Mouse (Mus musculus) kidney, embryonic 16.5 days (tissue): Measurements from ENCODE around the gene Exosc1. TPM values are rescaled to one million over a fixed set of nuclear protein-coding genes. Genes with fewer than 3 reads are reported as not detected.
A peak's percentile ranks its signal among the peaks of the same experiment; 100 is the strongest.

ENCODE experiments used
- ATAC-seq: fragments of 200-750 bp; cut with Nextera tagmentation; 2 replicates; pipeline ENCODE4 v1.8.0; 2017; ENCODE audit warnings: moderate TSS enrichment; ENCODE audit not compliant: low FRiP score, low TSS enrichment
- H3K27ac ChIP-seq: fragments of 300-500 bp; sonication (generic); 2 replicates; pipeline ENCODE4 v1.5.1; 2014; ENCODE audit warnings: low read length
- H3K27me3 ChIP-seq: fragments of 300-500 bp; sonication (generic); 2 replicates; pipeline ENCODE4 v1.6.1; 2014; ENCODE audit warnings: low read length, control low read depth, mixed read lengths; ENCODE audit not compliant: insufficient read depth
- H3K36me3 ChIP-seq: fragments of 300-500 bp; sonication (generic); 2 replicates; pipeline ENCODE4 v1.6.1; 2014; ENCODE audit warnings: low read length, control low read depth, mixed read lengths; ENCODE audit not compliant: insufficient read depth
- H3K4me1 ChIP-seq: fragments of 300-500 bp; sonication (generic); 2 replicates; pipeline ENCODE4 v1.6.1; 2014; ENCODE audit warnings: low read length, control low read depth, mixed read lengths; ENCODE audit not compliant: insufficient read depth
- H3K4me2 ChIP-seq: fragments of 300-500 bp; sonication (generic); replicated peaks from 2 replicates; pipeline ENCODE4 v1.6.1; 2014; ENCODE audit warnings: low read depth, low read length
- H3K4me3 ChIP-seq: fragments of 300-500 bp; sonication (generic); 2 replicates; pipeline ENCODE4 v1.5.1; 2014; ENCODE audit warnings: mild to moderate bottlenecking, low read length
- H3K9ac ChIP-seq: fragments of 300-500 bp; sonication (generic); replicated peaks from 2 replicates; pipeline ENCODE4 v1.6.1; 2014; ENCODE audit warnings: low read length
- H3K9me3 ChIP-seq: fragments of 300-500 bp; sonication (generic); 2 replicates; pipeline ENCODE4 v1.6.1; 2016; ENCODE audit warnings: low read length, control low read depth
- WGBS: fragments of 180-500 bp; shearing (Covaris S2); extraction: QIAGEN DNeasy Blood & Tissue Kit; methylation state at CpG from one replicate; pipeline ENCODE4 v1.1.7; 2014; 5-methylcytosine and 5-hydroxymethylcytosine counted together
- polyA plus RNA-seq: library from polyadenylated mRNA; unstranded; fragments of >200 nt; fragmentation: Nextera tagmentation; extraction: Ambion mirVana; gene quantifications from 2 replicates; pipeline ENCODE4 v1.2.1, GENCODE M21; 2015

Gene Exosc1
- polyA plus RNA-seq, 1 experiment from 2014 or later, result 74.0 TPM

DNA sequence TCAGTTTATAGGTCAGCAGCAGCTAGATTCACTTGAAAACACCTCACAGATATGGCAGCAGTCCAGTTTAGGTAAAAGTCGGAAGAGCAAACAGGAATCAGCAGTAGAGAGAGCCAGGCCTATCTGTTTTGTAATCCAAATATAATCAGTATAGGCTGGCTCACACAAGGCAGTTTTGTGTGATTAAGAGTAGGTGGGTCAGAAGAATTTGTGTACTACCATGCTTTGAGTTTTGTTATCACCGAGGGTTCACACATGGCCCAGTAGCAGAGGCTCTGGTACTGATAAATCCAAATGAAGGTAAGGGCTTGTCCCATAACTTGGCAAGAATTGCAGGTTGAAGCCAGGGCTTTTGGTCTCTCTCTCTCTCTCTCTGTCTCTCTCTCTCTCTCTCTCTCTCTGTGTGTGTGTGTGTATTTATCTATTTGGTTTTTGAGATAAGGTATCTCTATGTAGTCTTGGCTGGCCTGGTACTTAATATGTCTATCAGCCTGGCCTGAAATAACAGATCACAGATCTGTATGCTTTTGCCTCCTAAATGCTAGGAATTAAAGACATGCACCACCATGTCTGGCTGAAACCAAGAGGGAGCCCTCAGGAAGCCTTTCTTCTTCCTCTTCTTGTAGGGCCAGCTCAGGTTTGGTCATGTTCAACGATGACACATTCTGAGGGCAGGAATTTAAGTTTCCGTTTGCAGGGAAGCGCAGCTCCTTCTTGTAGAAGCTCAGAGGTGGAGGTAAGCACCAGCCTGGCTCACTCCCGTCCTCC is 26.7 kb downstream of the Exosc1 start:
- 64% methylated on average over 6 of the region's 6 CpGs for WGBS
- no peak overlapping the region for H3K27ac ChIP-seq
- no peak for ATAC-seq

DNA sequence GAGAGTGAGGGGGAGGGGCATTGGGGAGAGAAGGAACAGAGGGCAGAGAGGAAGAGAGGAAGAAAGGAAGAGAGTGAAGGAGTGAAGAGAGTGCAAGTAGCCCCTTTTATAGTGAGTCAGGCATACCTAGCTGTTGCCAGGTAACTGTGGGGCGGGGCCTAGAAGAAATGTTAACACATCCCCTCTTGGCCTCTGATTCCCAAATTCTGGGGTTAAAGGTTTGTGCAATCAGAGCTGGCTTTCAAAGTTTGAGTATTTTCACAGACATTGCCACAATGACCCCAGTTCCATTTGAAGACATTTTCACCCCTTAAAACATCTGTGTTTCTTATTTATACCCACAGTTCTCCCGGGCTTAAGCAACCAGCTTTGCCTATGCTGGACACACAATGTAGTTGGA is 28.0 kb downstream of the Exosc1 start:
- no peak for ATAC-seq
- Histone ChIP-seq H3K27ac (no peak overlapping the region), H3K9me3 (no peaks in the 10 kb centered on the region), H3K4me1 (peaks cover 6% of the 10 kb centered on the region; the same call in 1 of the 2 replicates), H3K27me3 (no peaks in the 10 kb centered on the region), H3K4me2 (no peak overlapping the region), H3K36me3 (no peaks in the 10 kb centered on the region), H3K9ac (no peak overlapping the region), H3K4me3 (no peak overlapping the region)
- 93% methylated on average over 2 of the region's 2 CpGs for WGBS

More for the DNA sequence above, 26.7 kb downstream of the Exosc1 start:
- no peak overlapping the region for H3K9ac ChIP-seq
- peaks cover 6% of the 10 kb centered on the region; the same call in 1 of the 2 replicates for H3K4me1 ChIP-seq
- H3K27me3 ChIP-seq, result no peaks in the 10 kb centered on the region
- H3K4me2 ChIP-seq, result no peak overlapping the region
- H3K4me3 ChIP-seq, result no peak overlapping the region
- no peaks in the 10 kb centered on the region for H3K36me3 ChIP-seq
- H3K9me3 ChIP-seq, result no peaks in the 10 kb centered on the region

DNA sequence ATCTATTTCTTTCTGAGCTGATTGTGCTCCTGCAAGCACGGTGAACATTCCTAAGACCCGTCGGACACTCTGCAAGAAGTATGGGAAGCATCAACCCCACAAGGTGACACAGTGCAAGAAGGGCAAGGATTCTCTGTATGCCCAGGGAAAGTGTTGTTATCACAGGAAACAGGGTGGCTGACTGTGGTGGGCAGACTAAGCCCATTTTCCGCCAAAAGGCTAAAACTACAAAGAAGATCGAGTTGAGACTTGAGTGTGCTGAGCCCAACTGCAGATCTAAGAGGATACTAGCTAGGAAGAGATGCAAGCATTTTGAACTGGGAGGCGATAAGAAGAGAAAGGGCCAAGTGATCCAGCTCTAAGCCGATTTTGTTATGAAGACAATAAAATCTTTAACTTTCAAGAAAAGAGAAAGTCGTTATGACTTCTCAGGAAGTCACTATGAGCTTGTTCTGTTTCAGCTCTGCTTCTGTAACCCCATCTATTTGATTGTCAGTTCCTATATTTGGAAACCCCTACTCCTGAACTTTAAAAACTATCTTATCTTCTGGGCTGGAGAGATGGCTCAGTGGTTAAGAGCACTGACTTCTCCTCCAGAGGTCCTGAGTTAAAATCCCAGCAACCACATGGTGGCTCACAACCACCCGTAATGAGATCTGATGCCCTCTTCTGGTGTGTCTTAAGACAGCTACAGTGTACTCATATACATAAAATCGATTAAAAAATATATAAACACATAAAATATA is 30.2 kb downstream of the Exosc1 start:
- Histone ChIP-seq H3K27me3 (no peaks in the 10 kb centered on the region), H3K27ac (no peak overlapping the region), H3K36me3 (no peaks in the 10 kb centered on the region), H3K4me2 (no peak overlapping the region), H3K9ac (no peak overlapping the region), H3K4me1 (peaks cover 6% of the 10 kb centered on the region; the same call in 1 of the 2 replicates), H3K9me3 (no peaks in the 10 kb centered on the region), H3K4me3 (no peak overlapping the region)
- 80% methylated on average over 10 of the region's 10 CpGs for WGBS
- no peak for ATAC-seq

DNA sequence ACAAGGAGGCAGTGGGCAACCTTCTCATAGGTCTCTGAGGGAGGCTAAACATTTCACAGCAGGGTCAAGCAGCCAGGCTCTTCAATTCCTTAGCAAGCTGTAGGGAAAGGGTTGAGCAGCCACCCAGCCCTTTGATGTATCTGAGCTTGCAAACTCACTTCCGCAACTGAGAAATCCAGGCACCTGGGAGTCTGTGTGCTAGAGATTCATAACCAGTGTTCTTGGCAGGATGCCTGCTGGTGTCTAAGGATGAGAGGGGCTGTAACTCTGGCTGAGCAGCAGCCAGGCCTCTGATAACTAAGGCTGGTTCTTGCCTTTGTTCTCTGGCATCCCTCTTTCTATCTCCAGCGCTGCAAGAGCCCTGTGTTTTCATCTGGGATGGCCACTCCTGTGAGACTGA is 31.5 kb downstream of the Exosc1 start:
- H3K4me1 ChIP-seq, result 0 out of 2 replicates have a peak, but pooled peaks cover under 1% of the 10 kb centered on the region
- H3K27me3 ChIP-seq, result no peaks in the 10 kb centered on the region
- no peaks in the 10 kb centered on the region for H3K36me3 ChIP-seq
- WGBS, result 56% methylated on average over 2 of the region's 2 CpGs
- no peak for ATAC-seq
- no peak overlapping the region for H3K9ac ChIP-seq
- H3K9me3 ChIP-seq, result no peaks in the 10 kb centered on the region
- H3K4me2 ChIP-seq, result no peak overlapping the region
- no peak overlapping the region for H3K4me3 ChIP-seq
- no peak overlapping the region for H3K27ac ChIP-seq

DNA sequence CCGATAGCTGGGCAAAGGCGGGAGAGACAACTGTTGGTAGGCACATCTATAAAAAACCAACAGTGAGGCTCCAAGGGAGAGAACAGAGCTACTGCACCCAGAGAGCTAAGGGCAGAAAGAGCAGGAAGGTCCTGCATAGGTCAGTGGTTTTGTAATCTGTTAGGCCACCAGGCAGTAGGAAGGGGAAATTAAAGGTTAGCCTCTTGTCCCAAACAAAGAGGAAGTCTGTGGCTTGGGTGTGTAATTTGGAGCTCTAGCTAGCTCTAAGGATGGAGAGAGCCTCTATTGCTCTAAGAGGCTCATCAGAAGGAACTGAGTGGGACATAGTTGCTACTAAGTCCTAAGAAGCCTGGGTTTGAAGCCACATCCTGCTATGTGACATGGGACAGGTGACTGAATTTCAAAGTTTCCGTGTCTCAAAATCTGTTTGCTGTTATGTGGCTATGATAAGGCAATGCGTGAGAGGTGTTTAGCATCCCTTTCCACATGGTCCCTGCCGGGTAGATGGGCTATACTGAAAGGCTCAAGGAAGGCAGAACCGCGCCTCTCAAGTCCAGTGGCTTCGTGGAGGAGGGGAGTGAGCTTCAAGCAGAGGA is 32.6 kb downstream of the Exosc1 start:
- Histone ChIP-seq H3K9me3 (no peaks in the 10 kb centered on the region), H3K4me2 (no peak overlapping the region), H3K36me3 (no peaks in the 10 kb centered on the region), H3K4me3 (no peak overlapping the region), H3K27ac (no peak overlapping the region), H3K9ac (no peak overlapping the region), H3K27me3 (no peaks in the 10 kb centered on the region), H3K4me1 (0 out of 2 replicates have a peak, but pooled peaks cover 3% of the 10 kb centered on the region)
- no peak for ATAC-seq
- 79% methylated on average over 8 of the region's 8 CpGs for WGBS

DNA sequence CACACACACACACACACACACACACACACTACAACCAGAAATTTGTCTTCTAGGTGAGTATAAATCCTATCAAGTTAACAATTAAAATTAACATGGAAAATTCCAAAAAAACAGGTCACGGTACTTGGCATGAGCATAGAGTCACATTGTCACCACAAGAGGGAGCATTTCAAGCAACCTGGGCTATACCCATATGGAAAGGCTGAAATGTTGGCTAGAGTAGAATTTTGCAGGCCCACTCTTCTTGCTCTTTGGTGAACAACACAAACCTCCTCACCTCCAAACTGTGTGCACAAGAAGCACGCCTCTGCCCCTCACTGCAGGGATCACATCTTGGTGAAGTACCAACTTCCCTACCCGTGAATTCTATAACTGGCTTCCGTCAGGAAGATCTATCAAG is 34.4 kb downstream of the Exosc1 start:
- H3K27me3 ChIP-seq, result no peaks in the 10 kb centered on the region
- H3K27ac ChIP-seq, result no peak overlapping the region
- no peaks in the 10 kb centered on the region for H3K36me3 ChIP-seq
- H3K9me3 ChIP-seq, result no peaks in the 10 kb centered on the region
- no peak for ATAC-seq
- peaks cover 15% of the 10 kb centered on the region for H3K4me1 ChIP-seq
- WGBS, result 55% methylated on average over 4 of the region's 4 CpGs
- no peak overlapping the region for H3K9ac ChIP-seq
- no peak overlapping the region for H3K4me2 ChIP-seq
- no peak overlapping the region for H3K4me3 ChIP-seq

DNA sequence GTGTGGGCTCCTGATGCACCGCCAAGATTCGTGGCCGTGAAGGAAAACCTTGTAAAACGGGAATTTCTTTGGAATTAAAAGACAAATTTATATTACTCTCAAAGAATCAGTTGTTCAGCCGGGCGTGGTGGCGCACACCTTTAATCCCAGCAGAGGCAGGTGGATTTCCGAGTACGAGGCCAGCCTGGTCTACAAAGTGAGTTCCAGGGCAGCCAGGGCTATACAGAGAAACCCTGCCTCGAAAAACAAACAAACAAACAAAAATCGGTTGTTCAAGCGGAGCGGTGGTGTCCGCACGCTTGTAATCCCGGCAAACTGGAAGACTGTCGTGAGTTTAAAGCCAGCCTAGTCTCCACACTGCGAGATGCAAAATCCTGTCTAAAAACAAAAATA is 36.9 kb downstream of the Exosc1 start:
- no peaks in the 10 kb centered on the region for H3K9me3 ChIP-seq
- peak overlapping the region; percentile 92 for H3K4me2 ChIP-seq
- peak overlapping the region; percentile 95 for H3K4me3 ChIP-seq
- 17% methylated on average over 18 of the region's 18 CpGs for WGBS
- H3K36me3 ChIP-seq, result 0 out of 2 replicates have a peak, but pooled peaks cover under 1% of the 10 kb centered on the region
- no peak for ATAC-seq
- H3K9ac ChIP-seq, result peak overlapping the region; percentile 63
- H3K27ac ChIP-seq, result no peak overlapping the region
- no peaks in the 10 kb centered on the region for H3K27me3 ChIP-seq
- H3K4me1 ChIP-seq, result peaks cover 15% of the 10 kb centered on the region

DNA sequence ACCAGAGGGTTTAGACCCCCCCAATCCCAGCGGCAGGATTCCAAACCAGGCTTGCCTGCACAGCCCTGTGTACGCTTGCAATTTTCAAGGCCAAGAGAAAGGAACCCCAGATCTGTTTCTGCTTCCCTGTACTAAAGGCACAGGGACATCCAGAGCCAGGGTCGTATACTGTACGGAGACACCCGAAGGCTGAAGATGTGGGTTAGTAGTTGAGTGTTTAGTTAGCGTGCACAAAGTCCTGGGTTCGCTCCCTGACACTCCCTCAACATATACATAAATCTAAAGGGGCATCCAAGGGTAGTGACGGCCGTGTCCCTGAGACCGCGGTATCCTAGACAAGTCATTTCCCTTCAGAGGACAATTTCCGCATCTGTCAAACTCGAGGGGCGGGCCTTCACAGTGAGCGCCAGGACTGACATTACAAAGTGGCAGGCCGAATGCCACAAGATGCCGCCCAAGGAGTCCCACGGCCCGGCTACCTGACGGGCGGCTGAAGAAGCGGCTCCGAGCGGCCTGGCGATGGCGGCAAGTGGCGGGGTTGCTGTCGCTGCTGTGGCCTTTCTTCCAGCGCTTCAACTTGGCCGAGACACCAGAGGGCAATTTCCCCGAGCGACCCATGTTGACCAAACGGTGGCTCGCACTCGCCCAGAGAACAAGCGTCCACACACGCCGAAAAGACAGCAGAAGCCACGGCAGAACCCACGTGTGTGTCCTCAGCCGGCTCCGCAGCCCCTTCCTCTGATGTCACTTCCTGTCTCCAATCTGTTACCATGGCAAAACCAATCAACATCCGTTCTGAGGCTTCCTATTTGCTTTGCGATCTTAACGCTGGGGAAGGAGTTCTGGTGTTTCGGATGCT is 37.5 kb downstream of the Exosc1 start, which contains the start of gene Rrp12:
Gene Rrp12, minus strand, starts transcription at position 714 of the 859 bp plus-strand sequence.
- peak; percentile 95 for ATAC-seq
- H3K9me3 ChIP-seq, result no peaks in the 10 kb centered on the region
- peak within 1 kb of the TSS; percentile 92 for H3K4me2 ChIP-seq
- peak within 1 kb of the TSS; percentile 27; the same call in 1 of the 2 replicates for H3K27ac ChIP-seq
- 0 out of 2 replicates have a peak, but pooled peaks cover 5% of the 10 kb centered on the region for H3K36me3 ChIP-seq
- no peaks in the 10 kb centered on the region for H3K27me3 ChIP-seq
- peak within 1 kb of the TSS; percentile 95 for H3K4me3 ChIP-seq
- 1% methylated on average over 45 of the region's 46 CpGs for WGBS
- H3K9ac ChIP-seq, result peak within 1 kb of the TSS; percentile 63
- peaks cover 15% of the 10 kb centered on the region for H3K4me1 ChIP-seq

DNA sequence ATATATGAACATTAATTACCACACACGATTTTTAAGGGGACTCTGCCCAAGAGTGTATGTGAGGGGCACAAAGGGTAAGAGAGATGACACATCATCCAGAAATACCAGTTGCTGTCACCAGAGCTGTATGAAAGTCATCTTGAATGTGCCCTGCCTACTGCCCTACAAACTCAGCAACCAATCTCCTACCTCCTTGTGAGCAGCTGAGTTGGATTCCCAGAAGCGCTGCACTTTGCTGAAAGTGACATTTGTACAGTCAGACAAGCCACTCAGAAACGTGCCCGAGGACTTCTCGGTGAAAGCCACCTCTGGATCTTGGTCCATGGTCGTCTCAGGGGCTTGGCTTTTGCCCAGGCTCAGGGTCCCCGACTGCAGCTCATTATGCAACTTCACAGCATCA is 38.3 kb downstream of the Exosc1 start:
- Histone ChIP-seq H3K9me3 (no peaks in the 10 kb centered on the region), H3K4me3 (peak overlapping the region; percentile 95), H3K9ac (peak overlapping the region; percentile 63; the same call in 1 of the 2 replicates), H3K27me3 (no peaks in the 10 kb centered on the region), H3K4me1 (peaks cover 15% of the 10 kb centered on the region), H3K27ac (no peak overlapping the region), H3K36me3 (0 out of 2 replicates have a peak, but pooled peaks cover 5% of the 10 kb centered on the region), H3K4me2 (peak overlapping the region; percentile 92)
- no peak for ATAC-seq
- WGBS, result 44% methylated on average over 7 of the region's 7 CpGs
